Mouse (Mus musculus) myocyte (in vitro differentiated cells): ENCODE data around the gene Muc1. TPM values are rescaled to one million over a fixed set of nuclear protein-coding genes. Genes with fewer than 3 reads are reported as not detected.

Experiments used
- H3K27me3 ChIP-seq: one replicate; pipeline ENCODE4 v1.6.1; 2011; ENCODE audit not compliant: control insufficient read depth, insufficient read depth, insufficient read length
- H3K36me3 ChIP-seq: one replicate; pipeline ENCODE4 v1.6.1; 2011; ENCODE audit not compliant: control insufficient read depth, insufficient read depth
- H3K4me2 ChIP-seq: one replicate; pipeline ENCODE4 v1.6.1; 2011; ENCODE audit warnings: low read depth, control low read depth
- H3K4me3 ChIP-seq: one replicate; pipeline ENCODE4 v1.5.1; 2011; ENCODE audit warnings: mild to moderate bottlenecking, control low read depth, moderate library complexity
- H3K79me2 ChIP-seq: one replicate; pipeline ENCODE4 v1.6.1; 2011; ENCODE audit not compliant: control insufficient read depth, insufficient read depth
- H3ac ChIP-seq: one replicate; pipeline ENCODE4 v1.6.1; 2011; ENCODE audit not compliant: control insufficient read depth, insufficient read length
- CEBPB ChIP-seq: IDR thresholded peaks from 2 replicates; pipeline ENCODE4 v1.6.1; 2011; ENCODE audit warnings: mild to moderate bottlenecking, moderate library complexity; ENCODE audit not compliant: poor library complexity, insufficient read depth, severe bottlenecking
- E2F4 ChIP-seq: IDR thresholded peaks from one replicate; pipeline ENCODE4 v1.6.1; 2011; ENCODE audit warnings: mild to moderate bottlenecking, control low read depth, moderate library complexity; ENCODE audit not compliant: insufficient read depth
- MAX ChIP-seq: IDR thresholded peaks from one replicate; pipeline ENCODE4 v1.6.1; 2011; ENCODE audit warnings: low read depth, mild to moderate bottlenecking, control low read depth
- MYOD1 ChIP-seq, 3 experiments: IDR thresholded peaks; one replicate each; pipeline ENCODE4 v1.6.1; 2011; ENCODE audit warnings: control low read depth in 2 of 3, low read depth in 2 of 3, mild to moderate bottlenecking in 2 of 3, moderate library complexity in 1 of 3; ENCODE audit not compliant: insufficient read length in 2 of 3, control insufficient read depth in 1 of 3
- MYOG ChIP-seq, 3 experiments: IDR thresholded peaks; one replicate each; pipeline ENCODE4 v1.6.1; 2011; ENCODE audit warnings: control low read depth in 2 of 3, low read depth in 2 of 3, mild to moderate bottlenecking in 2 of 3; ENCODE audit not compliant: insufficient read length in 2 of 3, control insufficient read depth in 1 of 3, insufficient read depth in 1 of 3
- POLR2A ChIP-seq: IDR thresholded peaks from one replicate; pipeline ENCODE4 v1.6.1; 2011; ENCODE audit warnings: low read depth, mild to moderate bottlenecking, control low read depth, moderate library complexity; ENCODE audit not compliant: insufficient read length
- POLR2AphosphoS2 ChIP-seq: IDR thresholded peaks from one replicate; pipeline ENCODE4 v1.6.1; 2011; ENCODE audit warnings: low read depth, control low read depth; ENCODE audit not compliant: insufficient read length
- REST ChIP-seq: IDR thresholded peaks from one replicate; pipeline ENCODE4 v1.6.1; 2011; ENCODE audit warnings: mild to moderate bottlenecking, control low read depth, moderate library complexity; ENCODE audit not compliant: insufficient read depth, insufficient read length
- SRF ChIP-seq: IDR thresholded peaks from one replicate; pipeline ENCODE4 v1.6.1; 2011; ENCODE audit warnings: low read depth; ENCODE audit not compliant: control insufficient read depth, insufficient read length
- TCF12 ChIP-seq: IDR thresholded peaks from one replicate; pipeline ENCODE4 v1.6.1; 2011; ENCODE audit warnings: mild to moderate bottlenecking, control low read depth; ENCODE audit not compliant: poor library complexity, insufficient read depth, severe bottlenecking
- TCF3 ChIP-seq: IDR thresholded peaks from one replicate; pipeline ENCODE4 v1.6.1; 2011; ENCODE audit warnings: low read depth, control low read depth; ENCODE audit not compliant: insufficient read length
- USF1 ChIP-seq: IDR thresholded peaks from one replicate; pipeline ENCODE4 v1.6.1; 2011; ENCODE audit warnings: low read depth, mild to moderate bottlenecking, control low read depth, moderate library complexity
- polyA plus RNA-seq: library from polyadenylated mRNA; unstranded; fragments of >200 nt; fragmentation: generic; extraction: Trizol; gene quantifications from one replicate; pipeline ENCODE4 v1.2.1, GENCODE M21; 2012; ENCODE audit warnings: missing spikeins

Muc1 gene
- polyA plus RNA-seq, 1 experiment = 0.37 TPM

- Histone ChIP-seq H3K4me3 (peak overlapping the region; percentile 29), H3K36me3 (peaks cover 8% of the 10 kb centered on the region), H3K79me2 (peaks cover 6% of the 10 kb centered on the region), H3K27me3 (no peaks in the 10 kb centered on the region), H3K4me2 (peak overlapping the region; percentile 93), H3ac (no peak overlapping the region)
- TF ChIP-seq CEBPB (no peak), MAX (no peak), POLR2A (no peak), MYOG (IDR thresholded peaks at IDR 0.05; ENCODE audit: control insufficient read depth in 1 of 3, insufficient read depth in 1 of 3, insufficient read length in 2 of 3, low read depth in 2 of 3) (no peak), SRF (no peak), MYOD1 (IDR thresholded peaks at IDR 0.05; ENCODE audit: control insufficient read depth in 1 of 3, insufficient read length in 2 of 3, low read depth in 2 of 3) (no peak), E2F4 (no peak), TCF12 (no peak), USF1 (no peak), TCF3 (no peak), POLR2AphosphoS2 (no peak), REST (no peak)
Observed at GRCm38 (mm10) chr3:89203142-89203514, 25.7 kb upstream of the Muc1 start.

GRCm38 (mm10) chr3:89206079-89206478 lies 22.8 kb upstream of the Muc1 start:
- Histone ChIP-seq H3K4me2 (no peak overlapping the region), H3K36me3 (peaks cover 20% of the 10 kb centered on the region), H3ac (no peak overlapping the region), H3K4me3 (no peak overlapping the region), H3K79me2 (peaks cover 6% of the 10 kb centered on the region), H3K27me3 (no peaks in the 10 kb centered on the region)
- TF ChIP-seq MYOD1 (IDR thresholded peaks at IDR 0.05; ENCODE audit: control insufficient read depth in 1 of 3, insufficient read length in 2 of 3, low read depth in 2 of 3) (no peak), USF1 (no peak), SRF (no peak), E2F4 (no peak), POLR2A (no peak), POLR2AphosphoS2 (no peak), REST (no peak), CEBPB (no peak), TCF3 (no peak), MAX (no peak), TCF12 (no peak), MYOG (IDR thresholded peaks at IDR 0.05; ENCODE audit: control insufficient read depth in 1 of 3, insufficient read depth in 1 of 3, insufficient read length in 2 of 3, low read depth in 2 of 3) (no peak)

- TF ChIP-seq POLR2AphosphoS2 (peak; percentile 17), CEBPB (no peak), MAX (no peak), TCF3 (no peak), USF1 (no peak), MYOG (IDR thresholded peaks at IDR 0.05; ENCODE audit: control insufficient read depth in 1 of 3, insufficient read depth in 1 of 3, insufficient read length in 2 of 3, low read depth in 2 of 3) (no peak)
- Histone ChIP-seq H3K4me3 (no peak overlapping the region), H3K79me2 (peaks cover 6% of the 10 kb centered on the region), H3K36me3 (peaks cover 20% of the 10 kb centered on the region), H3K27me3 (no peaks in the 10 kb centered on the region), H3K4me2 (no peak overlapping the region), H3ac (no peak overlapping the region)
Observed at GRCm38 (mm10) chr3:89206695-89207094, 22.2 kb upstream of the Muc1 start.

- peaks cover 20% of the 10 kb centered on the region for H3K36me3 ChIP-seq
- no peak for TF ChIP-seq E2F4
- TF ChIP-seq REST = no peak
- no peak for TF ChIP-seq CEBPB
- no peak for TF ChIP-seq POLR2A
- TF ChIP-seq MYOD1 (IDR thresholded peaks at IDR 0.05; ENCODE audit: control insufficient read depth in 1 of 3, insufficient read length in 2 of 3, low read depth in 2 of 3) = no peak
- no peak for TF ChIP-seq POLR2AphosphoS2
- no peak for TF ChIP-seq MAX
- TF ChIP-seq USF1 = no peak
- no peak for TF ChIP-seq SRF
- no peak for TF ChIP-seq TCF12
- TF ChIP-seq TCF3 = no peak
- TF ChIP-seq MYOG (IDR thresholded peaks at IDR 0.05; ENCODE audit: control insufficient read depth in 1 of 3, insufficient read depth in 1 of 3, insufficient read length in 2 of 3, low read depth in 2 of 3) = no peak
- no peak overlapping the region for H3K4me2 ChIP-seq
Observed at GRCm38 (mm10) chr3:89208075-89208657, 20.7 kb upstream of the Muc1 start.

GRCm38 (mm10) chr3:89208736-89209135 lies 20.1 kb upstream of the Muc1 start:
- peaks cover 12% of the 10 kb centered on the region for H3K79me2 ChIP-seq
- H3K27me3 ChIP-seq = no peaks in the 10 kb centered on the region
- H3K4me3 ChIP-seq = no peak overlapping the region
- no peak overlapping the region for H3K4me2 ChIP-seq
- TF ChIP-seq CEBPB (no peak), SRF (no peak), TCF12 (no peak), MYOD1 (IDR thresholded peaks at IDR 0.05; ENCODE audit: control insufficient read depth in 1 of 3, insufficient read length in 2 of 3, low read depth in 2 of 3) (no peak), POLR2AphosphoS2 (no peak), MYOG (IDR thresholded peaks at IDR 0.05; ENCODE audit: control insufficient read depth in 1 of 3, insufficient read depth in 1 of 3, insufficient read length in 2 of 3, low read depth in 2 of 3) (no peak), MAX (no peak), TCF3 (no peak), POLR2A (no peak), REST (no peak)
- H3ac ChIP-seq = no peak overlapping the region
- peaks cover 20% of the 10 kb centered on the region for H3K36me3 ChIP-seq

More at GRCm38 (mm10) chr3:89208075-89208657, 20.7 kb upstream of the Muc1 start:
- Histone ChIP-seq H3K79me2 (peaks cover 12% of the 10 kb centered on the region), H3K4me3 (no peak overlapping the region), H3K27me3 (no peaks in the 10 kb centered on the region), H3ac (no peak overlapping the region)
